Mouse (Mus musculus) E14TG2a.4 (cell line): Measurements from ENCODE around the gene Myrfl.

Experiments used
- CTCF ChIP-seq: conservative IDR thresholded peaks from 2 replicates; pipeline ENCODE4 v1.5.1; 2014; ENCODE audit warnings: low read length
- POU5F1 ChIP-seq: IDR thresholded peaks from 2 replicates; pipeline ENCODE4 v1.6.1; 2014; ENCODE audit warnings: low read length, borderline replicate concordance

GRCm38 (mm10) chr10:116893753-116894152, 3.0 kb downstream of the Myrfl start:
- TF ChIP-seq CTCF, result peak; percentile 24; the same call in 1 of the 2 replicates
- no peak for TF ChIP-seq POU5F1
